Mouse (Mus musculus): ENCODE measurements around the gene Zswim3. TPM values are rescaled to one million over a fixed set of nuclear protein-coding genes. Genes with fewer than 3 reads are reported as not detected.
"Not testable (repeated sequence)": the region's sequence is repeated elsewhere in the genome, so short reads cannot be mapped to it uniquely, and the experiment has no call there.

The Zswim3 gene
- total RNA-seq, 1 experiment: 7.0 TPM

DNA sequence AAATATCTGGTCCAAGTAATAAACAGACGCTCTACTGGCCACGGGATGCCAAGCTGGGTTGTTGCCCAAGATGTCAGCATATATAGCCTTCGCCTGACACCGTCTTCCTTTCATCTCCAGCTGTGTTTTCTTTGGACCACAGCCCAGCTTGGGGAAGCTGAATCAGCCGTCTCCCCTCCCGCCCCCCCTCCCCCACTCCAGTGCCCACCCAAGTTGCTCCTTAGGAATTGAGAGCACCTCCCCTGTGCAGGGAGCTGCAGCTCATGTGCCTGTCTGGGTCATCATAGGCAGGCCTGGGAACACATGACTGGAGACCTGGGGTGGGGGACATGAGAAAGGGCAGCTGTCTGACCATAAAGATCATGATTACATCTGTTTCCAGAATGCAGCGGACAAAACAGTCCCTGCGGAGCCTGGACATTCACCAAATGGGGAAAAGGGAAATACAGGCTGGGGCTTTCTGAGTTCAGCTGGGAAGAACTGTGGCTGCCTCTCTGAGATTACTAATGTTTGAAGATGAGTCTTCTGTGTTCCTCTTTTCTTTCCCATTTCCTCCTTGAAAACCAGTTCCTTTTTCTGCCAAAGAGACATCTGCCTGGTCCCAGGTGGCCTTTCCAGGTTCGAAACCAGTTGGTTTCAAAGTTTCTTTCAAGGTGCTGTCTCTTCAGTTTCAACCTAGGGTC is 57.4 kb downstream of the Zswim3 start:
- no peak for TF ChIP-seq ZC3H11A (IDR thresholded peaks at IDR 0.05; ENCODE audit: borderline replicate concordance, low read depth, low read length)
- no peak for TF ChIP-seq CHD2 (IDR thresholded peaks at IDR 0.05; ENCODE audit: low read depth, low read length)
- no peak for TF ChIP-seq ZNF384 (IDR thresholded peaks at IDR 0.05; ENCODE audit: low read depth, low read length)
- no peak for TF ChIP-seq MAFK (IDR thresholded peaks at IDR 0.05; ENCODE audit: insufficient read depth, low read depth, low read length)
- no peak for TF ChIP-seq HCFC1 (IDR thresholded peaks at IDR 0.05; ENCODE audit: borderline replicate concordance, insufficient read depth, low read length)
- no peak overlapping the region for H3K4me3 ChIP-seq (ENCODE audit: insufficient read depth in 1 of 2, low read depth in 1 of 2, low read length in 2 of 2, poor library complexity in 1 of 2, severe bottlenecking in 1 of 2)
- no peaks in the 10 kb centered on the region for H3K36me3 ChIP-seq (ENCODE audit: control insufficient read depth, insufficient read depth, low read length, poor library complexity, severe bottlenecking)
- H3K4me1 ChIP-seq (ENCODE audit: control insufficient read depth in 2 of 2, insufficient read depth in 2 of 2, low read length in 2 of 2, poor library complexity in 1 of 2): peaks cover 22 to 37% of the 10 kb centered on the region in 2 experiments
- in situ Hi-C loops (cut with MboI; ENCODE audit: low sequenced_read_pairs in 2 of 2, unreplicated experiment in 2 of 2): no loop called here
- H3K9me3 ChIP-seq (ENCODE audit: control insufficient read depth, insufficient read depth, low read depth, low read length): no peaks in the 10 kb centered on the region
- H3K27ac ChIP-seq (ENCODE audit: insufficient read depth, low read depth, low read length, poor library complexity, severe bottlenecking): no peak overlapping the region; the same call in 1 of the 2 replicates
- no peak for DNase-seq (ENCODE audit: low read depth, low spot score)
- no peak overlapping the region; the same call in 1 of the 2 replicates for H3K9ac ChIP-seq (ENCODE audit: insufficient read depth, low read depth, low read length, poor library complexity, severe bottlenecking)

DNA sequence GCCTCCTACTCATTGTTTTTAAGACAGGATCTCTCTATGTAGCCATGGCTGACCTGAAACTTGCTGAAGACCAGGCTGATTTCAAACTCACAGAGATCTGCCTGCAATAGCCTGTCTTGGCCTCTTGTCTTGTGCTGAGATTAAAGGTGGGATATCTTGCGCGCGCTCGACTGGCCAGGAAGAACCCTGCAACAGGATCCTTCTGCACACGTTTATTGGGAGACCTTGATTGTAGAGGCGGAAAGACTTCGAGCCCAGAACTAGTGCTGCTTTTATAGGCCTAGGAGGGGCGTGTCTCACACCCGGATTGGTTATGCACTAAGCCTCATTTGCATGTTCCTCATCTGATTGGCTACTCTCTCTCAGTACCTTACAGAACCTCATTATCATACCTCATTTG is 58.5 kb downstream of the Zswim3 start:
- H3K4me3 ChIP-seq (ENCODE audit: insufficient read depth in 1 of 2, low read depth in 1 of 2, low read length in 2 of 2, poor library complexity in 1 of 2, severe bottlenecking in 1 of 2); H3K36me3 ChIP-seq (ENCODE audit: control insufficient read depth, insufficient read depth, low read length, poor library complexity, severe bottlenecking); H3K27ac ChIP-seq (ENCODE audit: insufficient read depth, low read depth, low read length, poor library complexity, severe bottlenecking); DNase-seq (ENCODE audit: low read depth, low spot score); H3K9ac ChIP-seq (ENCODE audit: insufficient read depth, low read depth, low read length, poor library complexity, severe bottlenecking); H3K9me3 ChIP-seq (ENCODE audit: control insufficient read depth, insufficient read depth, low read depth, low read length); in situ Hi-C loops (cut with MboI; ENCODE audit: low sequenced_read_pairs in 2 of 2, unreplicated experiment in 2 of 2): not testable (repeated sequence)
- H3K4me1 ChIP-seq (ENCODE audit: control insufficient read depth in 2 of 2, insufficient read depth in 2 of 2, low read length in 2 of 2, poor library complexity in 1 of 2): peaks cover 17 to 39% of the 10 kb centered on the region in 2 experiments

DNA sequence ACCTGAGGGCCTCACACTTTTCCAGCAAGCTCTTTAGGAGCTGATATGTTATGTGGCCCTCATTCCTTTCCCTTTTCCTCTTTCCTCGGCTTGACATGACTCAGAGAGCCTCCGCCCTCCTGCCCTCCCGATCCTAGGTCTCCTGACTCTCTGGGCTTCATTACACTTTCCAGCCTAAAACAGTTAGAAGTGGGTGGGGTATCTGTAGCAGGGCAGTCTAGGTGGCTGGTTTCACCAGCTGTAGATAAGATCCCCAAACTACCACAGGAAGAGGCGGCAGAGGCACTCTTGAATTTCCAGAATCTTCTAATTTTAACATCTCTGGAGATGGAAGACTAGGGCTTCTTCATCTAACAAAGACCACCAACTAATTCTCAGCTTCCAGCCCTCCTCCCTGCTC is 59.7 kb downstream of the Zswim3 start:
- Histone ChIP-seq H3K36me3 (ENCODE audit: control insufficient read depth, insufficient read depth, low read length, poor library complexity, severe bottlenecking) (no peaks in the 10 kb centered on the region), H3K9me3 (ENCODE audit: control insufficient read depth, insufficient read depth, low read depth, low read length) (no peaks in the 10 kb centered on the region), H3K27ac (ENCODE audit: insufficient read depth, low read depth, low read length, poor library complexity, severe bottlenecking) (peak overlapping the region; percentile 19; the same call in 1 of the 2 replicates), H3K9ac (ENCODE audit: insufficient read depth, low read depth, low read length, poor library complexity, severe bottlenecking) (no peak overlapping the region), H3K4me1 (ENCODE audit: control insufficient read depth in 2 of 2, insufficient read depth in 2 of 2, low read length in 2 of 2, poor library complexity in 1 of 2) (peaks cover 10 to 33% of the 10 kb centered on the region in 2 experiments), H3K4me3 (ENCODE audit: insufficient read depth in 1 of 2, low read depth in 1 of 2, low read length in 2 of 2, poor library complexity in 1 of 2, severe bottlenecking in 1 of 2) (no peak overlapping the region)
- TF ChIP-seq ZNF384 (IDR thresholded peaks at IDR 0.05; ENCODE audit: low read depth, low read length) (no peak), HCFC1 (IDR thresholded peaks at IDR 0.05; ENCODE audit: borderline replicate concordance, insufficient read depth, low read length) (no peak), MAFK (IDR thresholded peaks at IDR 0.05; ENCODE audit: insufficient read depth, low read depth, low read length) (no peak), ZC3H11A (IDR thresholded peaks at IDR 0.05; ENCODE audit: borderline replicate concordance, low read depth, low read length) (no peak), CHD2 (IDR thresholded peaks at IDR 0.05; ENCODE audit: low read depth, low read length) (no peak)
- DNase-seq (ENCODE audit: low read depth, low spot score): no peak
- in situ Hi-C loops (cut with MboI; ENCODE audit: low sequenced_read_pairs in 2 of 2, unreplicated experiment in 2 of 2): no loop called here

GRCm38 (mm10) chr2:164866741-164867551 is 62.0 kb downstream of the Zswim3 start:
- Histone ChIP-seq H3K27ac (ENCODE audit: insufficient read depth, low read depth, low read length, poor library complexity, severe bottlenecking) (peak overlapping the region; percentile 83), H3K9ac (ENCODE audit: insufficient read depth, low read depth, low read length, poor library complexity, severe bottlenecking) (peak overlapping the region; percentile 27; the same call in 1 of the 2 replicates), H3K36me3 (ENCODE audit: control insufficient read depth, insufficient read depth, low read length, poor library complexity, severe bottlenecking) (no peaks in the 10 kb centered on the region), H3K4me3 (ENCODE audit: insufficient read depth in 1 of 2, low read depth in 1 of 2, low read length in 2 of 2, poor library complexity in 1 of 2, severe bottlenecking in 1 of 2) (peak overlapping the region; percentile 14 to 17; a peak in 2 of 4 replicates), H3K4me1 (ENCODE audit: control insufficient read depth in 2 of 2, insufficient read depth in 2 of 2, low read length in 2 of 2, poor library complexity in 1 of 2) (peaks cover 4 to 21% of the 10 kb centered on the region in 2 experiments), H3K9me3 (ENCODE audit: control insufficient read depth, insufficient read depth, low read depth, low read length) (no peaks in the 10 kb centered on the region)
- TF ChIP-seq CHD2 (IDR thresholded peaks at IDR 0.05; ENCODE audit: low read depth, low read length) (no peak), ZC3H11A (IDR thresholded peaks at IDR 0.05; ENCODE audit: borderline replicate concordance, low read depth, low read length) (no peak), MAFK (IDR thresholded peaks at IDR 0.05; ENCODE audit: insufficient read depth, low read depth, low read length) (no peak), ZNF384 (IDR thresholded peaks at IDR 0.05; ENCODE audit: low read depth, low read length) (peak; percentile 95)
- in situ Hi-C loops (cut with MboI; ENCODE audit: low sequenced_read_pairs in 2 of 2, unreplicated experiment in 2 of 2): no loop called here
- peak; percentile 70 for DNase-seq (ENCODE audit: low read depth, low spot score)
